Mouse (Mus musculus) adrenal gland, postnatal 14 days (tissue): ENCODE measurements around the gene Dnajc6. TPM values are rescaled to one million over a fixed set of nuclear protein-coding genes. Genes with fewer than 3 reads are reported as not detected.

ENCODE experiments used
- DNase-seq: peaks from one replicate; pipeline ENCODE4 v3.0.0; 2021; ENCODE audit warnings: mixed read lengths
- total RNA-seq: library from RNA; stranded (reverse); gene quantifications from 2 replicates; pipeline ENCODE4 v1.2.3, GENCODE M21; 2021

The Dnajc6 gene
- total RNA-seq, 1 experiment from 2014 or later, result 3.9 TPM

DNA sequence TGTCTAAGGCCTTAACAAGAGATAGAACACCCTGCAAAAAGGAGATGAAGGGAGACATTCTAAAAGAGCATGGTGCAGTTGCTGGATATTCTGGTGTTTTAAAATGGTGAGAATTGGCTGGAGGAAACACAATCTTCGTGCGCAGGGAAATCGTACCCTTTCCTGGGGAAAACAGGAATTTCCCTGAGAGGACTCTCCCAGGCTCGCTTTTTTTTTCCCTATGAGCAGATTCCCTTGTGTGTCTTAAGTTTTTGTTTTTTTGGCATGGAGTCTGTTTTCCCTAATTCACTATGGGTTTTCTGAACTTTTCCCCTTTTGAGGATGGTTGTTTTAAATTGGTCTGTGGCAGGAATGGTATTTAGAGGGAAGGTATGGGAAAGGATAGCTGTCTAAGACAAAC is 192.8 kb downstream of the Dnajc6 start:
- no peak for DNase-seq

DNA sequence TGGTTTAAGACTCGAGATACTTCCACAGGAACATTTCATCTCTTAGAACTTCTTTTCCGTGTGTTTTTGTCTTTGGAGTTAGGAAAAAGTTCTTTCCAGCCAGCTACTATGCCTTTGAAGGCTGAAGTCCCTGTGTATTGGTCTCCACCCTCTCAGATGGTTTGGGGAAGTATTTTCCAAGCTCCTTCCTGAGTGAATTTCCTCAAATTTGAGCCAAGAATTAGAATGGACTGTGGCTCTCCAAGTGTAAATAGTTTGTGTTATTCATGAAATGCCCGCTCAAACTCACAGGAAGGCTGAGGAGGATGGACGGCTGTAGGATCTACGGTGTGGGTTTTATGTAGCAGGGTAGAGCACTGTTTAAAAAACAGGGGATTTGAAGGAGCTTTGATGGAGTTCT is 193.2 kb downstream of the Dnajc6 start:
- no peak for DNase-seq

Other genes starting within 250 kb of the Dnajc6 start
- gene Jak1, start 231.4 kb upstream of the Dnajc6 start, total RNA-seq, result 116 and 125 TPM in 2 replicates
- gene Ak4, start 77.4 kb upstream of the Dnajc6 start, total RNA-seq, result 2.9 and 7.2 TPM in 2 replicates
- 56.0 and 60.1 TPM in 2 replicates for gene Leprot, start 151.1 kb downstream of the Dnajc6 start, total RNA-seq
- gene Lepr, start 220.8 kb downstream of the Dnajc6 start, total RNA-seq, result 16.5 and 17.0 TPM in 2 replicates